Mouse (Mus musculus) embryonic stem cell, embryonic (primary cell): ENCODE measurements around the gene Rftn1.
"Not testable (repeated sequence)": the region's sequence is repeated elsewhere in the genome, so short reads cannot be mapped to it uniquely, and the experiment has no call there.

ENCODE experiments used
- CTCF ChIA-PET, 4 experiments: fragments of 300-600 bp in 2 of 4; fragments of 350-600 bp in 2 of 4; sonication (Branson Sonifier 250); formaldehyde crosslinking; loops; one replicate each; lab custom pipeline; 2022; ENCODE audit warnings: inconsistent platforms in 2 of 4; lab: Charles Lee
- POLR2A ChIA-PET, 4 experiments: fragments of 300-600 bp in 2 of 4; fragments of 350-600 bp in 2 of 4; sonication (Branson Sonifier 250); formaldehyde crosslinking; loops; one replicate each; lab custom pipeline; 2022; ENCODE audit warnings: antibody characterized with exemption in 4 of 4, inconsistent platforms in 1 of 4; lab: Charles Lee

Gene Rftn1

GRCm38 (mm10) chr17:50120098-50120497 lies 70.4 kb downstream of the Rftn1 start:
- POLR2A ChIA-PET, result no interaction called here
- CTCF ChIA-PET, result interaction anchor here in 1 of 4 experiments (0.6 kb wide), 1 partner anchor 75 kb away, joined by 8 read pairs; no protein-coding TSS in a partner anchor

GRCm38 (mm10) chr17:50117461-50117860 lies 73.0 kb downstream of the Rftn1 start:
- ChIA-PET POLR2A (no interaction called here), CTCF (interaction anchor here in 1 of 4 experiments (0.6 kb wide), 1 partner anchor 127 kb away, joined by 3 read pairs; no protein-coding TSS in a partner anchor)

DNA sequence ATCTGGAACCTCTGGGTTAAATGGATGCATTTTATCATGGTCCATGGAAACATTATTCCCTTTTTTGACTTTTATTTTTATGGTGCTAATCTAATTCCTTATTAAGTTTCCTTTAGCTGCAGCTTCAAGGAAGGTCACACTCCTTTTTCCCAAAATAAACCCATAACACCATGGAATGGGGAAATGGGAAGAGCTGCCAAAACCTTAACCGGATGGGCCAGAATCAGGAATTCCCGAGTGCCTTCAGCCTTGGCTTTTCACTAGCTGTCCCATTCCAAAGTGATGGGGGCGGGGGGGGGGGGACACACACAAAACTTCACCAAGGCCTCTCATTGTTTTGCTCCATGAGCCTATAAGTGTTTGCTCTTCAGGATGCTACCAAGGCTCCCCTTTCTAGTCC lies 73.5 kb downstream of the Rftn1 start:
- ChIA-PET POLR2A (no interaction called here), CTCF (interaction anchor here in 1 of 4 experiments (0.6 kb wide), 1 partner anchor 605 kb away, joined by 5 read pairs; no protein-coding TSS in a partner anchor)

- POLR2A ChIA-PET, result not testable (repeated sequence)
- CTCF ChIA-PET, result interaction anchor here in 1 of 4 experiments (0.6 kb wide), 1 partner anchor 604 kb away, joined by 5 read pairs; no protein-coding TSS in a partner anchor
These were observed 74.1 kb downstream of the Rftn1 start for GRCm38 (mm10) chr17:50116401-50116800.

DNA sequence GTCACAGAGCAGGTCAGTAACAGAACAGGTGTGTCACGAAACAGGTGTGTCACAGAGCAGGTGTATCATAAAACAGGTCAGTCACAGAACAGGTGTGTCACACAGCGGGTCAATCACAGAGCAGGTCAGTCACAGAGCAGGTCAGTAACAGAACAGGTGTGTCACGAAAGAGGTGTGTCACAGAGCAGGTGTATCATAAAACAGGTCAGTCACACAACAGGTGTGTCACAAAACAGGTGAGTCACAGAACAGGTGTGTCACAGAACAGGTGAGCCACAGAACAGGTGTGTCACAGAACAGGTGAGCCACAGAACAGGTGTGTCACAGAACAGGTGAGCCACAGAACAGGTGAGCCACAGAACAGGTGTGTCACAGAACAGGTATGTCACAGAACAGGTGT lies 74.8 kb downstream of the Rftn1 start:
- CTCF ChIA-PET, POLR2A ChIA-PET: not testable (repeated sequence)

- ChIA-PET CTCF (no interaction called here), POLR2A (no interaction called here)
These were observed 75.8 kb downstream of the Rftn1 start for GRCm38 (mm10) chr17:50114659-50115058.

DNA sequence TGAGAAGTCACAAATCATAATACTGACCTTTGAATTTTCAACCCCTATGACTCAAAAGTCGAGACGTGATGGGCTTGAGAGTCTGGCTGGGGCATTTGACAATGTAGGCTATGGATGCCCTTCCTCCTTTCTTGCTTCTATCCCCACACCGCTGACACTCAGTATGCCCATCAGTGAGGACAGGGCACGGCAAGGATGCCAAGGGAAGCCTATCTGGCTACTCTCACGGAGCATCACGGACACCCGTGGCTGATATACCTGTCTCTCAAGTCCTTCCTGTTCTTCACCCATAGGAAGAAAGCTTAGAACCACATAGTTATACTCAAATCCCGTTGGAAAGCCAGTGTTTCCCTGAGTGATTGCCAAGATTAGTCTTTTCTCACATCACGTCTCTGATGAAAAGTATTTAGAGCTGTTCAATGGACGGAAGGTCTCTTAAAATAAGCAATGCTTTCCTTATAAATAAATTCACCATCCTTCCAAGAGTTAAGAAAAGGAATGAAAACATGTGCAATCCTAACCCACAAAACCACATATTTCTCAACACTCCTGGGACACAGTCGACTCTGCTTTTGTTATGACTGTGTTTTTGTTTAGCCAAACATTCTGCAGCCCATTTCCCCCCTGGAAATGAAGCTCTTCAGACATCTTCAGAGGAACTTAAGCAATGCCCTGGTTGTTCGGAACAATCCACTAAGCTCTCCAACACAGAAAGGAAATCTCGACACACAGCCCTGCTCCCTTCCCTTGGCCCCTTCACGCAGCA lies 79.6 kb downstream of the Rftn1 start:
- CTCF ChIA-PET, result no interaction called here
- POLR2A ChIA-PET, result interaction anchor here in 2 of 4 experiments (0.6 kb wide), 2 partner anchors 78 to 725 kb away, joined by 3 to 8 read pairs; no protein-coding TSS in a partner anchor

GRCm38 (mm10) chr17:50106811-50107210 lies 83.7 kb downstream of the Rftn1 start:
- CTCF ChIA-PET, result no interaction called here
- POLR2A ChIA-PET, result no interaction called here

GRCm38 (mm10) chr17:50104131-50104530 lies 86.3 kb downstream of the Rftn1 start:
- ChIA-PET CTCF (no interaction called here), POLR2A (no interaction called here)

GRCm38 (mm10) chr17:50101416-50101815 lies 89.1 kb downstream of the Rftn1 start:
- CTCF ChIA-PET, result interaction anchor here in 1 of 4 experiments (0.5 kb wide), 1 partner anchor 149 kb away, joined by 3 read pairs; no protein-coding TSS in a partner anchor
- POLR2A ChIA-PET, result interaction anchor here in 1 of 4 experiments (0.6 kb wide), 1 partner anchor 15 kb away, joined by 3 read pairs; no protein-coding TSS in a partner anchor

GRCm38 (mm10) chr17:50100070-50100469 lies 90.4 kb downstream of the Rftn1 start:
- POLR2A ChIA-PET, result interaction anchor here in 2 of 4 experiments (0.6 to 0.7 kb wide), 2 partner anchors 81 to 275 kb away, joined by 3 to 4 read pairs; no protein-coding TSS in a partner anchor
- CTCF ChIA-PET, result interaction anchor here in 1 of 4 experiments (0.5 kb wide), 1 partner anchor 295 kb away, joined by 3 read pairs; no protein-coding TSS in a partner anchor

GRCm38 (mm10) chr17:50099378-50099777 lies 91.1 kb downstream of the Rftn1 start:
- ChIA-PET CTCF (no interaction called here), POLR2A (interaction anchor here in 2 of 4 experiments (0.6 to 0.7 kb wide), 2 partner anchors 81 to 276 kb away, joined by 3 to 4 read pairs; no protein-coding TSS in a partner anchor)

GRCm38 (mm10) chr17:50098297-50098696 lies 92.2 kb downstream of the Rftn1 start:
- CTCF ChIA-PET, result no interaction called here
- POLR2A ChIA-PET, result no interaction called here

- CTCF ChIA-PET, result no interaction called here
These were observed 92.6 kb downstream of the Rftn1 start for GRCm38 (mm10) chr17:50097831-50098230.

GRCm38 (mm10) chr17:50096305-50096704 lies 94.2 kb downstream of the Rftn1 start:
- CTCF ChIA-PET, result no interaction called here
- POLR2A ChIA-PET, result no interaction called here

More at GRCm38 (mm10) chr17:50097831-50098230, 92.6 kb downstream of the Rftn1 start:
- POLR2A ChIA-PET, result interaction anchor here in 1 of 4 experiments (0.5 kb wide), 1 partner anchor 379 kb away, joined by 3 read pairs; no protein-coding TSS in a partner anchor

GRCm38 (mm10) chr17:50094596-50094995 lies 95.9 kb downstream of the Rftn1 start:
- CTCF ChIA-PET, result no interaction called here
- POLR2A ChIA-PET, result no interaction called here

DNA sequence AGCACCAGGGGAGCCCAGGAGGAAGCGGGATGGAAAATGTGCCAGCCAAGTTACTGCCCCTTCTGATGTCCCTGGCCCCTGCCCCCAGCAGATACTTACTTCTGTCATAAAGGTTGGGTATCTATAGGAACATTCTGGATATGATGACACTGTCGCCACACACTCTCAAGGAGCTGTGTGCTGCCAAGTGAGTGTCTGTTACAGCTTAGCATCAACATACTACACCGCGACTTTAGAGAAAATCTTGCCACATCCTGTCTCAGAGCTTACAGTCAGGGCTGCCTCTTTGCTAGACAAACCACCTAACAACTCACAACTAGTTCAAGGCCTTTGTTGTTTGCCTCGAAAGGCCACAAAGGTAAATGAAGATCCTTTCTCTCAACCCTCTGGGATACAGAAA lies 96.4 kb downstream of the Rftn1 start:
- POLR2A ChIA-PET, result interaction anchor here in 1 of 4 experiments (0.5 kb wide), 1 partner anchor 1465 kb away, joined by 4 read pairs; no protein-coding TSS in a partner anchor
- CTCF ChIA-PET, result interaction anchor here in 1 of 4 experiments (0.7 kb wide), 1 partner anchor 83 kb away, joined by 8 read pairs; no protein-coding TSS in a partner anchor

- ChIA-PET CTCF (no interaction called here), POLR2A (interaction anchor here in 1 of 4 experiments (0.5 kb wide), 1 partner anchor 1465 kb away, joined by 4 read pairs; no protein-coding TSS in a partner anchor)
These were observed 97.1 kb downstream of the Rftn1 start for GRCm38 (mm10) chr17:50093356-50093755.

DNA sequence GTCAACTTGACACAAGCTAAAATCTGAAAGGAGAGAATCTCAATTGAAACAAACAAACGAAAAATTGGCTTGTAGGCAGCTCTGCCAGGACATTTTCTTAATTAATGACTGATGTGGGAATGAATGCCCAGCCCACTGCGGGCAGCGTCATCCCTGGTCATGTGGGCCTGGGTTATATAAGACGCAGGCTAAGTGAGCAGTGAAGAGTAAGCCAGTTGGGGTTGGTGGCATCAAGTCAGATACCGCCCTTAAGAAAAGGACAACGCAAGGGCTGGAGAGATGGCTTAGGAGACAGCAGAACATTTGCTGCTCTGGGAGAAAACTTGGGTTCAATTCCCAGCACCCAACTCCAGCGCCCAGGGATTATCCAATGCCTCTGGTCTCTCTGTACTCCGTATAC lies 97.6 kb downstream of the Rftn1 start:
- POLR2A ChIA-PET, result interaction anchor here in 1 of 4 experiments (0.9 kb wide), 1 partner anchor 29 kb away, joined by 4 read pairs; no protein-coding TSS in a partner anchor
- CTCF ChIA-PET, result no interaction called here

DNA sequence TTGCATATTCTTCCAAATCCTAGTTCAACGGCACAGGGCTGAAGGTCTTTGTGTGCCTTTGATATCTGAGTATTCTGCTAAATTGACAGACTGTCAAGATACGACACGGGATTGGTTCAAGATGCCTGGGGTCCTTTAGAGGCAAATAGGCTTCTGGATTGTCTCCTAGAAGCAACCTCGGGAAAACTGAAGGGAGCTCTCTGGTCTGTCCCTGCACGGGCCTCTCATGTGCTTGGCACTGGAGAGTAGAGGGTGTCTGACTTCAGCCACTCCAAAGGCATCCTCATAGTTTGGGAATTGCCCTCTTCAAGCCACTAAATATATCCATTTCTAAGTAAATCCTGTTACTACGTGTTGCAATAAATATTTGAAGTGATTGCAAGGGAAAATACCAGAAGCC lies 98.6 kb downstream of the Rftn1 start:
- POLR2A ChIA-PET, result interaction anchor here in 1 of 4 experiments (0.9 kb wide), 1 partner anchor 30 kb away, joined by 4 read pairs; no protein-coding TSS in a partner anchor

More for the DNA sequence above, 98.6 kb downstream of the Rftn1 start:
- CTCF ChIA-PET, result no interaction called here
